Mouse (Mus musculus) stomach, embryonic 14.5 days (tissue): ENCODE measurements around the gene Atp8a2. TPM values are rescaled to one million over a fixed set of nuclear protein-coding genes. Genes with fewer than 3 reads are reported as not detected.

Experiments
- ATAC-seq: fragments of 200-750 bp; cut with Nextera tagmentation; 2 replicates; pipeline ENCODE4 v1.8.0; 2017; ENCODE audit warnings: low read depth, moderate TSS enrichment; ENCODE audit not compliant: insufficient number of reproducible peaks, insufficient read depth, low FRiP score
- H3K27ac ChIP-seq: fragments of 300-500 bp; sonication (generic); 2 replicates; pipeline ENCODE4 v1.5.1; 2014; ENCODE audit warnings: mild to moderate bottlenecking, low read length, moderate library complexity, mixed read lengths
- H3K27me3 ChIP-seq: fragments of 300-500 bp; sonication (generic); 2 replicates; pipeline ENCODE4 v1.6.1; 2014; ENCODE audit warnings: low read length, control low read depth, mixed read lengths; ENCODE audit not compliant: control insufficient read depth, insufficient read depth
- H3K36me3 ChIP-seq: fragments of 300-500 bp; sonication (generic); 2 replicates; pipeline ENCODE4 v1.6.1; 2014; ENCODE audit warnings: mild to moderate bottlenecking, control low read depth, low read length, moderate library complexity, mixed read lengths; ENCODE audit not compliant: control insufficient read depth, insufficient read depth
- H3K4me1 ChIP-seq: fragments of 300-500 bp; sonication (generic); 2 replicates; pipeline ENCODE4 v1.6.1; 2014; ENCODE audit warnings: low read length, control low read depth, mixed read lengths; ENCODE audit not compliant: control insufficient read depth, insufficient read depth
- H3K4me2 ChIP-seq: fragments of 300-500 bp; sonication (generic); replicated peaks from 2 replicates; pipeline ENCODE4 v1.6.1; 2014; ENCODE audit warnings: low read depth, low read length, control low read depth
- H3K4me3 ChIP-seq: fragments of 300-500 bp; sonication (generic); 2 replicates; pipeline ENCODE4 v1.5.1; 2014; ENCODE audit warnings: low read depth, low read length, control low read depth
- H3K9ac ChIP-seq: fragments of 300-500 bp; sonication (generic); replicated peaks from 2 replicates; pipeline ENCODE4 v1.6.1; 2014; ENCODE audit warnings: low read depth, mild to moderate bottlenecking, control low read depth, low read length, moderate library complexity, mixed read lengths
- H3K9me3 ChIP-seq: fragments of 300-500 bp; sonication (generic); 2 replicates; pipeline ENCODE4 v1.6.1; 2016; ENCODE audit warnings: low read depth, low read length, control low read depth; ENCODE audit not compliant: control insufficient read depth
- WGBS: fragments of 180-500 bp; shearing (Covaris S2); extraction: QIAGEN DNeasy Blood & Tissue Kit; methylation state at CpG from one replicate; pipeline ENCODE4 v1.1.7; 2014; 5-methylcytosine and 5-hydroxymethylcytosine counted together
- polyA plus RNA-seq: library from polyadenylated mRNA; unstranded; fragments of >200 nt; fragmentation: Nextera tagmentation; extraction: Ambion mirVana; gene quantifications from 2 replicates; pipeline ENCODE4 v1.2.1, GENCODE M21; 2014

The Atp8a2 gene
- polyA plus RNA-seq, 1 experiment from 2014 or later, result 5.9 TPM

- 91% methylated on average over 15 of the region's 15 CpGs for WGBS
- H3K4me1 ChIP-seq, result peaks cover 9% of the 10 kb centered on the region; the same call in 1 of the 2 replicates
- H3K36me3 ChIP-seq, result no peaks in the 10 kb centered on the region; the same call in 1 of the 2 replicates
- no peak for ATAC-seq
- H3K27me3 ChIP-seq, result no peaks in the 10 kb centered on the region
- H3K4me3 ChIP-seq, result no peak overlapping the region
- H3K27ac ChIP-seq, result no peak overlapping the region
- no peak overlapping the region for H3K9ac ChIP-seq
- no peak overlapping the region for H3K4me2 ChIP-seq
- H3K9me3 ChIP-seq, result no peaks in the 10 kb centered on the region
These were observed 567.7 kb downstream of the Atp8a2 start for GRCm38 (mm10) chr14:59629308-59629707.

GRCm38 (mm10) chr14:59627823-59628222, 569.2 kb downstream of the Atp8a2 start:
- WGBS, result 30% methylated on average over 7 of the region's 7 CpGs
- Histone ChIP-seq H3K9ac (no peak overlapping the region), H3K4me3 (peak overlapping the region; percentile 63; the same call in 1 of the 2 replicates), H3K4me1 (peaks cover 9% of the 10 kb centered on the region; the same call in 1 of the 2 replicates), H3K9me3 (no peaks in the 10 kb centered on the region), H3K27ac (no peak overlapping the region), H3K4me2 (peak overlapping the region; percentile 88), H3K36me3 (no peaks in the 10 kb centered on the region; the same call in 1 of the 2 replicates), H3K27me3 (no peaks in the 10 kb centered on the region)
- ATAC-seq, result no peak; the same call in 1 of the 2 replicates

DNA sequence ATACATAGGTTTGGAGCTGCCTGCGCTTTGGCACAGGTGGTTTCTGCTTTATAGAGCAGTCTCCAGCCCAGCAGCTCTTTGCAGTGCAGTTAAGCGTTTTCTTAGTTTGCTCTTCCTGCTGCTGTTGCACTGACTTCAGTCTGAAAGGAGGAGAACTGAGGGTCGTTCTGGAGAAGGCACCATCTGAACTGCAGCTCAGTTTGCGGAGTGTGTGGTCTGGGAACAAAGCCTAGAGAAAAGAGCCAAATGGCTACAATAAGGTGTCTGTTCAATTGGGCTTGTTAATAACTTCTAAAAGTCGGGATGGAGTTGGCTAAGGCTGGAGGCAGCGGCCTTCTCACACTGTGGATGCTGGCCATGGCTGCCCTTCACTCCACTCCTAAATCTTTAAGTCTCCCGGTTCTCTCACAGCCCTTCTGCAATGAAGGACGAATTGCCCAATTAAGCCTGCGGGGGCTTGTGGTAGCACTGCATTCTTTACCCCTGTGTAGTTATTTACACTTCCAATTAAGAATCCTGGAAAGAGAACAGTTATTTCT, 569.8 kb downstream of the Atp8a2 start:
- peaks cover 9% of the 10 kb centered on the region; the same call in 1 of the 2 replicates for H3K4me1 ChIP-seq
- 30% methylated on average over 9 of the region's 9 CpGs for WGBS
- H3K4me3 ChIP-seq, result peak overlapping the region; percentile 63
- no peaks in the 10 kb centered on the region; the same call in 1 of the 2 replicates for H3K36me3 ChIP-seq
- no peak for ATAC-seq
- H3K4me2 ChIP-seq, result peak overlapping the region; percentile 88
- no peaks in the 10 kb centered on the region for H3K27me3 ChIP-seq
- no peaks in the 10 kb centered on the region for H3K9me3 ChIP-seq
- H3K9ac ChIP-seq, result peak overlapping the region; percentile 6; the same call in 1 of the 2 replicates
- no peak overlapping the region for H3K27ac ChIP-seq

GRCm38 (mm10) chr14:59626711-59627110, 570.3 kb downstream of the Atp8a2 start:
- no peaks in the 10 kb centered on the region for H3K27me3 ChIP-seq
- no peaks in the 10 kb centered on the region; the same call in 1 of the 2 replicates for H3K36me3 ChIP-seq
- peaks cover 9% of the 10 kb centered on the region; the same call in 1 of the 2 replicates for H3K4me1 ChIP-seq
- no peak overlapping the region for H3K27ac ChIP-seq
- H3K9me3 ChIP-seq, result no peaks in the 10 kb centered on the region
- H3K9ac ChIP-seq, result peak overlapping the region; percentile 57; the same call in 1 of the 2 replicates
- 23% methylated on average over 8 of the region's 8 CpGs for WGBS
- no peak for ATAC-seq
- H3K4me2 ChIP-seq, result peak overlapping the region; percentile 88
- H3K4me3 ChIP-seq, result peak overlapping the region; percentile 63

- Histone ChIP-seq H3K4me1 (peaks cover 9% of the 10 kb centered on the region; the same call in 1 of the 2 replicates), H3K27me3 (no peaks in the 10 kb centered on the region), H3K9me3 (no peaks in the 10 kb centered on the region), H3K9ac (peak overlapping the region; percentile 57; the same call in 1 of the 2 replicates), H3K4me2 (peak overlapping the region; percentile 88), H3K4me3 (peak overlapping the region; percentile 63), H3K36me3 (no peaks in the 10 kb centered on the region; the same call in 1 of the 2 replicates), H3K27ac (no peak overlapping the region)
- WGBS, result under 1% methylated on average over 51 of the region's 51 CpGs
- peak; percentile 24; the same call in 1 of the 2 replicates for ATAC-seq
These were observed 571.1 kb downstream of the Atp8a2 start for GRCm38 (mm10) chr14:59625806-59626364.

DNA sequence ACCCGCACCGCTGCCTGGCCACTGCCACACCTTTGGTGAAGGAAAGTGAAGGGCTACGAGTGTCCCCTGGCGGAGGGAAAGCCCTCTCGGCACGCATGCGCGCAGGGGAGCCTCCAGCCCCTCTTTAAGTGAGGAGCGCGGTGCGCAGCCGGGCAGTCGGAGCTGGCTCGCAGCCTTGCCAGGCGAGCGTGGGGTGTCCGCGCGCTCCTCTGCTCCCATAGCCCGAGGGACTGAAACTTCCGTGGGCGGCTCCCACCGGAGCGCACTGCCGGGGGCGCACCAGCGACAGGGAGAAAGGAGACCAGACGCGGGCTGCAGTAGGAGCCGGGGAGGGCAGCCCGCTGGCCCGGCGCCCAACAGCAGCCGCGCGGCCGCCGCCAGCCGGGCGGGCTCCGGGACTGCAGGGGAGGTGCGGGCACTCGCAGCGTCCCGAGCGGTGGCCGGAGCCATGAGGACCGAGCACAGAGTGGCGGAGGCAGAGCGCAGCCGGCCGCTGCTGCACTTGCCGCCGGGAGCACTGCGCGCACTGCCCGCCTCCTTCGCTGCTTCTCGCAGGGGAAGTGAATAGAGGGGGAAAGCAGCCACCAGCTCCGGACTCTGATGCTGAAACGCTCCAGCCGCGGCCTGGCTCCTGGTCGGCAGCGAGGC, 571.7 kb downstream of the Atp8a2 start, which contains the start of gene Shisa2:
Shisa2 (plus strand) TSS at position 151 of the 648 bp plus-strand sequence.
- Histone ChIP-seq H3K27me3 (no peaks in the 10 kb centered on the region), H3K27ac (peak within 1 kb of the TSS; percentile 39; the same call in 1 of the 2 replicates), H3K36me3 (no peaks in the 10 kb centered on the region; the same call in 1 of the 2 replicates), H3K4me3 (peak within 1 kb of the TSS; percentile 63), H3K9ac (peak within 1 kb of the TSS; percentile 57), H3K9me3 (no peaks in the 10 kb centered on the region), H3K4me1 (peaks cover 9% of the 10 kb centered on the region; the same call in 1 of the 2 replicates), H3K4me2 (peak within 1 kb of the TSS; percentile 88)
- ATAC-seq, result peak; percentile 85
- 1% methylated on average over 65 of the region's 65 CpGs for WGBS

- H3K27ac ChIP-seq, result no peak overlapping the region
- no peak overlapping the region for H3K4me3 ChIP-seq
- 33% methylated on average over 9 of the region's 9 CpGs for WGBS
- no peaks in the 10 kb centered on the region for H3K27me3 ChIP-seq
- ATAC-seq, result no peak
- no peaks in the 10 kb centered on the region for H3K36me3 ChIP-seq
- H3K9me3 ChIP-seq, result no peaks in the 10 kb centered on the region
- H3K9ac ChIP-seq, result no peak overlapping the region
- peak overlapping the region; percentile 88; the same call in 1 of the 2 replicates for H3K4me2 ChIP-seq
- peaks cover 9% of the 10 kb centered on the region; the same call in 1 of the 2 replicates for H3K4me1 ChIP-seq
These were observed 572.6 kb downstream of the Atp8a2 start for GRCm38 (mm10) chr14:59624326-59624885.

GRCm38 (mm10) chr14:59616802-59617201, 580.2 kb downstream of the Atp8a2 start:
- Histone ChIP-seq H3K4me1 (no peaks in the 10 kb centered on the region), H3K36me3 (no peaks in the 10 kb centered on the region), H3K4me2 (no peak overlapping the region), H3K9me3 (no peaks in the 10 kb centered on the region), H3K27ac (no peak overlapping the region), H3K27me3 (no peaks in the 10 kb centered on the region), H3K9ac (no peak overlapping the region), H3K4me3 (no peak overlapping the region)
- ATAC-seq, result no peak
- 55% methylated on average over 7 of the region's 7 CpGs for WGBS
